Mouse (Mus musculus) mammary gland, adult 2 months (tissue): Measurements from ENCODE around the gene Cog1. TPM values are rescaled to one million over a fixed set of nuclear protein-coding genes. Genes with fewer than 3 reads are reported as not detected.

Source experiments
- polyA plus RNA-seq: library from polyadenylated mRNA; depleted of rRNA; stranded (reverse); fragments of >200 nt; gene quantifications from 2 replicates; pipeline ENCODE4 v1.2.3, GENCODE M21; 2012; ENCODE audit warnings: low replicate concordance; rRNA removed

Gene Cog1
- polyA plus RNA-seq, result 45.8 and 51.9 TPM in 2 replicates

DNA sequence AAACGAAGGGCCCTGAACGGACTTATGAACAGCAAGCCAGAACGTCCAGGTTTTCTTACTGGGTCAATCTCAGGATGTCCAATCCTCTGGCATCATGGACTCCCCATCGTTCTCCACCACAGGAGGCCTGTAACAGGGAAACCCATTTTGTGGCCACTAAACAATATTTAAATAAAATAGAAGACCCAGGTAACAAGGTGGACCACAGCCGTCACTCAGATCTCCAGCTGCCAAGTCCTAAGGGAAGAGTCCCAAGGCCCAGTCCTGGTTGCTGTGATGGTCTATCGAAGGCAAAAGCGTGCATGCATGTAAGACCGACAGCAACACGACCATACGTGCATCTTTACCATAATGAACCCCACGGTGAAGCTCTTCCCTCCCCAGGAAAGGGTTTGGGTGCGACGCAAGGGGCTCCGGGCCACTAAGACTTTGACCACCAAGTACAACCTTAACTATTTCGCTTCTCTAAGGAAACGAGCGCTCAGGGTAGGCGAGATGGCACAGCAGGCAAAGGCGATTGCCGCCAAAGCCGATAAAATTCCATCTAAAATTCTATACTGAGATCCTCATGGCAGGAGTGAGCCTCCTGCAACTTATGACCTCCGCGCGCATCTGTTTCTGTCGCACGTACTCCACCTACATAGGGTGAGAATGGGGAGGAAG is at the start of gene Cog1:
TSS of gene Cog1 (plus strand) at position 480 of the 663 bp plus-strand sequence.

DNA sequence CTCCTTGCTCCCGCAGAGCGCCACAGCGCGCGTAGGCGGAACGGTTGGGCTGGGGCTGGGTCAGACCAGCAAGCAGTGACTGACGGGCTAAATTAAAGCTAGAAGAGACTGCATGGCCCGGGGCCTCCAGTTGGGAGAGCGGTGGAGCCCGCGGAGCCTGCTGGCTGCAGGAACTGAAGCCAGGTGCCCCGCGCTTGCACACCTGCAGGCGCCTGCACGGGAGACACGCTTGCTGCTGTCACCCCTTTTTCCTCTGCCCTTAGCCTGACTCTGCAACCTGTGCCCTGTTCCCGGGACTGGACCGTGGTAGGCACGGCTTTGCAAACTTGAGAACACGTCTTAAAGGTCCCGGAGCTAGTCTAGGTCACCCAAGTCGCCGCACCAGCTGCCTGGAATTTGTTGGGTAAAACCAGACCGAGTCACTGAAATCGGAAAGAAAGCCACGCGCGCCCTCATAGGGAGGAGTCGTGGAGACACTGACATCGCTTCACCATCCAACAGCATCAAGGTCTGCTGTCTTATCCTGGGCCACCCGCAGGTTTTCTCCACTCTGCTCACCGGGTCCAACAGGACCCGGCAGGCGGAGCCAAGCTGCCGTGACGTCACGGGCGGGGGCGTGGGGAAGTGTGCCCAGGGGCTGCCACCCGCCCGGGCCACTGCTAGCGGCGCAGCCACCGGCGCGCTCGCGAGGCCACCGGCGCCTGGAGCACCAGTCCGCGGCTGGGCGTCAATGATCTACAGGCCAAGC is 30.1 kb upstream of the Cog1 start, which contains the start of gene Sstr2:
TSS of gene Sstr2 (plus strand) at position 671 of the 748 bp plus-strand sequence.

DNA sequence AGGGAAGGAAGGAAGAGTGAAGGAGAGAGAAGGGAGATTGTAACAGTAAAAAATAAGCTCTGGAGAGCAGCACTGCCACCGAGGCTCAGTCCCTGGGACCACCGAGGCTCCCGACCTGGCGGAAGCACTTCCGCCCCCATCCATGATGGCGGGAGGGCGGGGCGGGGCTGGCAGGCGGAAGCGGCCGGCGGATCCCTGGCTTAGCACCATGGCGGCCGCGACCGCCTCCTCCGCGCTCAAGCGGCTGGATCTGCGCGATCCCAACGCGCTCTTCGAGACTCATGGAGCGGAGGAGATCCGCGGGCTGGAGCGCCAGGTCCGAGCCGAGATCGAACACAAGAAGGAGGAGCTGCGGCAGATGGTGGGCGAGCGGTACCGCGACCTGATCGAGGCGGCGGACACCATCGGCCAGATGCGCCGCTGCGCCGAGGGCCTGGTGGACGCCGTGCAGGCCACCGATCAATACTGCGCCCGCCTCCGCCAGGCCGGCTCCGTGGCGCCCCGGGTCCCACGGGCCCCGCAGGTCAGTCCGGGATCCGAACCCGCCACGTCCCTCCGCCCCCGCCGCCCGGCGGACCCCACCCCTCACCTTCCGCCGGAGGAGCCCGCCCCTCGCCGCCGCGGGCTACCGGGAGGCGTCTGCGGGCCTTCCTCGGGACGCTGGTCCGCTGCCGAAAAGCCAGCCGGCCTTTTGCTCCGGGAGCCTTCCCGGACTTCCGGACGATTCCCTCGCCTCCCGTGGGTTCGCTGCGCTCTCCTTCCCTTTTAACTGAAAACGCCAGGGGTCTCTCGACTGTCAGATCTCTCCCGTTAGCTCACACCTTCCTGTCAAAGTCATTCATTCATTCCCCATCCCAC is 613 bp downstream of the Cog1 start, which contains the start of gene Slc39a11:
TSS of gene Slc39a11 (minus strand) at position 727 of the 858 bp plus-strand sequence.

DNA sequence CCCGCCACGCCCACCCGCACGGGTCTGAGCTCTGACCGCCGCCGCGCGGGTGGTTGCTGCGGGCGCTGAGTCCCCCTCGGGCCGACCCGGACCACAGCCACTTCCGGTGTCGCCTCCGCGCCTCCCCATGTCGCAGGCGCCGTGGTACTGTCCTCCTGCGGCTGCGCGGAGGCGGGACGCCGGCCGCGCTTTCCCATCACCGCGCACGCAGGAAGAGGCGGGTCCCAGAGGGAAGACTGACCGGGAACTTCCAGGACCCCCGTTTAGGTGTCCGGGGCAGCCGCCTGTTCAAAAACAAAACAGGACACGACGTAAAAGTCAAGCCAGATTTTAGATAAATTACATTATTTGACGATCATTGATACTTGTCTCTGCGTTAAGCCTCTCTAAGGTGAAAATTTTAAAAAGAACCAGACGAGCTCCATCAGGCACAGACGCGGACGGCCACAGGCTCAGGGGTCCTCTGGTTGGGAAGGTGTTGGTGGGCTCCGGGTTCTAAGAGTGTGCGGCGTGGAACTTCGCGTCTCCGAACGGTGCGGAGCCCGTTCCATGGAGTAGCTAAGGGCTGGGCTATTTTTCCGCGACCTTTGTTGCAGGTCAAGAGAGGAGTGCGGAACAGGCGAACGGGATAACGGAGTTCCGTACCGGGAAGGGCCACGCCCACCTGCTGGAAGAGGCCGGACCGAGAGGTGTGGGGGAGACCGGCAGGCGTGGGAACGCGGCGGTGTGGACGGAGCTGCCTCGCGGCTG is 35.2 kb downstream of the Cog1 start, which contains the start of the genes Fam104a and D11Wsu47e:
TSS of gene Fam104a (minus strand) at position 199 of the 750 bp plus-strand sequence.
TSS of gene D11Wsu47e (plus strand) at position 456 of the 750 bp plus-strand sequence.

DNA sequence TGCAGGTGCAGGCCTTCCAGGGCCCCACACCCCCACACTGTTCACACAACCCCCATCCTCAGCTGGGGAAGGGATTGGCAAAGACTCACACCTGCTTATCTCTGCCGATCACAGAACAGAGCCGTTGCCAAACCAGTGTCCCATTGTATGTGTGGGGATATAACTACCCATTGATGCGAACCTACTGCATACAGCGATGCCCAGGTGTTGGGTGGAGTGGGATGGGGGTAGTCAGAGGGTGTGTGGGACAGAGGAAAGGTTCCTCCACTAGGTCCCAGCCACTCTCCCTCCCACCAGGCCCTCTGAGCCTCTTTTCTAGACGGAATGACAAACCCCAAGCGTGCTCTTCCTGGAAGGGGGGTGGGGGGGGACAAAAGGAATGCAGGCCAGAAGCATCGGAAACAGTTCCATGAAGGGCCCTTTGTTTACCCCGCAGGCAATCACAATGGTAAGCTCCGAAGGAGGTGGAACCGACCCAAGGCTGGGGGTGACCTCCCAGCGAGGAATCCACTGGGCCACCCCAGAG is 60.8 kb downstream of the Cog1 start, which contains the start of gene Cpsf4l:
TSS of gene Cpsf4l (minus strand) at position 287 of the 526 bp plus-strand sequence.

Other genes starting within 250 kb of the Cog1 start
- gene Sstr2, start 29.8 kb upstream of the Cog1 start, polyA plus RNA-seq, result not detected in 2 replicates
- gene Slc39a11, start 910 bp downstream of the Cog1 start, polyA plus RNA-seq, result 20.3 and 25.4 TPM in 2 replicates
- 20.3 and 37.8 TPM in 2 replicates for gene Fam104a, start 35.0 kb downstream of the Cog1 start, polyA plus RNA-seq
- 6.4 and 8.3 TPM in 2 replicates for gene D11Wsu47e, start 35.2 kb downstream of the Cog1 start, polyA plus RNA-seq
- gene Cpsf4l, start 60.8 kb downstream of the Cog1 start, polyA plus RNA-seq, result 1.5 and 2.7 TPM in 2 replicates
- 41.9 and 69.2 TPM in 2 replicates for gene Cdc42ep4, start 102.7 kb downstream of the Cog1 start, polyA plus RNA-seq